Mouse (Mus musculus): ENCODE results near the gene Sept14. TPM values are rescaled to one million over a fixed set of nuclear protein-coding genes. Genes with fewer than 3 reads are reported as not detected.

The Sept14 gene
- polyA plus RNA-seq, 1 experiment from 2014 or later = not detected

- Histone ChIP-seq H3K4me3 (ENCODE audit: low read length) (peak overlapping the region; percentile 77), H3K27me3 (replicated peaks; ENCODE audit: control insufficient read depth, insufficient read depth, low read length) (no peaks in the 10 kb centered on the region), H3K4me1 (ENCODE audit: control insufficient read depth, insufficient read depth, low read length) (peaks cover 27% of the 10 kb centered on the region), H3K9me3 (ENCODE audit: control insufficient read depth, low read length) (no peaks in the 10 kb centered on the region), H3K9ac (ENCODE audit: low read depth, low read length) (peak overlapping the region; percentile 89), H3K4me2 (ENCODE audit: low read depth, low read length) (peak overlapping the region; percentile 54), H3K27ac (ENCODE audit: low read length) (peak overlapping the region; percentile 98), H3K36me3 (ENCODE audit: control insufficient read depth, insufficient read depth, low read length) (no peaks in the 10 kb centered on the region)
- WGBS = 15% methylated on average over 7 of the region's 7 CpGs
- no peak for ATAC-seq
Measured at GRCm38 (mm10) chr5:129725774-129726392, 17.6 kb upstream of the Sept14 start.

GRCm38 (mm10) chr5:129724834-129725773, 16.8 kb upstream of the Sept14 start, which contains the start of gene Nipsnap2:
TSS of gene Nipsnap2 (plus strand) at chr5:129725063.
- H3K27me3 ChIP-seq (replicated peaks; ENCODE audit: control insufficient read depth, insufficient read depth, low read length) = no peaks in the 10 kb centered on the region
- peak within 1 kb of the TSS; percentile 89 for H3K9ac ChIP-seq (ENCODE audit: low read depth, low read length)
- H3K27ac ChIP-seq (ENCODE audit: low read length) = peak within 1 kb of the TSS; percentile 98
- under 1% methylated on average over 87 of the region's 93 CpGs for WGBS
- H3K4me2 ChIP-seq (ENCODE audit: low read depth, low read length) = peak within 1 kb of the TSS; percentile 54
- H3K4me1 ChIP-seq (ENCODE audit: control insufficient read depth, insufficient read depth, low read length) = peaks cover 19% of the 10 kb centered on the region
- no peaks in the 10 kb centered on the region for H3K36me3 ChIP-seq (ENCODE audit: control insufficient read depth, insufficient read depth, low read length)
- peak within 1 kb of the TSS; percentile 77 for H3K4me3 ChIP-seq (ENCODE audit: low read length)
- H3K9me3 ChIP-seq (ENCODE audit: control insufficient read depth, low read length) = no peaks in the 10 kb centered on the region; the same call in 1 of the 2 replicates
- ATAC-seq = peak; percentile 94

- H3K27me3 ChIP-seq (replicated peaks; ENCODE audit: control insufficient read depth, insufficient read depth, low read length) = no peaks in the 10 kb centered on the region
- peak overlapping the region; percentile 89 for H3K9ac ChIP-seq (ENCODE audit: low read depth, low read length)
- H3K9me3 ChIP-seq (ENCODE audit: control insufficient read depth, low read length) = no peaks in the 10 kb centered on the region; the same call in 1 of the 2 replicates
- peak overlapping the region; percentile 54 for H3K4me2 ChIP-seq (ENCODE audit: low read depth, low read length)
- H3K4me3 ChIP-seq (ENCODE audit: low read length) = peak overlapping the region; percentile 77
- 48% methylated on average over 4 of the region's 4 CpGs for WGBS
- peaks cover 11% of the 10 kb centered on the region for H3K4me1 ChIP-seq (ENCODE audit: control insufficient read depth, insufficient read depth, low read length)
- peak; percentile 16; the same call in 1 of the 2 replicates for ATAC-seq
- no peaks in the 10 kb centered on the region for H3K36me3 ChIP-seq (ENCODE audit: control insufficient read depth, insufficient read depth, low read length)
- peak overlapping the region; percentile 98 for H3K27ac ChIP-seq (ENCODE audit: low read length)
Measured at GRCm38 (mm10) chr5:129724268-129724667, 16.0 kb upstream of the Sept14 start.

GRCm38 (mm10) chr5:129720176-129720575, 11.9 kb upstream of the Sept14 start:
- no peaks in the 10 kb centered on the region for H3K27me3 ChIP-seq (replicated peaks; ENCODE audit: control insufficient read depth, insufficient read depth, low read length)
- H3K4me1 ChIP-seq (ENCODE audit: control insufficient read depth, insufficient read depth, low read length) = peaks cover 4% of the 10 kb centered on the region
- no peak overlapping the region for H3K9ac ChIP-seq (ENCODE audit: low read depth, low read length)
- H3K9me3 ChIP-seq (ENCODE audit: control insufficient read depth, low read length) = no peaks in the 10 kb centered on the region; the same call in 1 of the 2 replicates
- no peak overlapping the region for H3K4me2 ChIP-seq (ENCODE audit: low read depth, low read length)
- H3K4me3 ChIP-seq (ENCODE audit: low read length) = no peak overlapping the region
- no peak overlapping the region for H3K27ac ChIP-seq (ENCODE audit: low read length)
- no peak for ATAC-seq
- 84% methylated on average over 3 of the region's 3 CpGs for WGBS
- peaks cover 8% of the 10 kb centered on the region; the same call in 1 of the 2 replicates for H3K36me3 ChIP-seq (ENCODE audit: control insufficient read depth, insufficient read depth, low read length)

GRCm38 (mm10) chr5:129717016-129717415, 8.7 kb upstream of the Sept14 start:
- no peak overlapping the region for H3K27ac ChIP-seq (ENCODE audit: low read length)
- peaks cover 8% of the 10 kb centered on the region; the same call in 1 of the 2 replicates for H3K36me3 ChIP-seq (ENCODE audit: control insufficient read depth, insufficient read depth, low read length)
- WGBS = 81% methylated on average over 9 of the region's 9 CpGs
- ATAC-seq = no peak
- no peak overlapping the region for H3K9ac ChIP-seq (ENCODE audit: low read depth, low read length)
- H3K27me3 ChIP-seq (replicated peaks; ENCODE audit: control insufficient read depth, insufficient read depth, low read length) = no peaks in the 10 kb centered on the region
- no peaks in the 10 kb centered on the region; the same call in 1 of the 2 replicates for H3K9me3 ChIP-seq (ENCODE audit: control insufficient read depth, low read length)
- no peak overlapping the region for H3K4me2 ChIP-seq (ENCODE audit: low read depth, low read length)
- H3K4me1 ChIP-seq (ENCODE audit: control insufficient read depth, insufficient read depth, low read length) = peaks cover 4% of the 10 kb centered on the region
- H3K4me3 ChIP-seq (ENCODE audit: low read length) = no peak overlapping the region

GRCm38 (mm10) chr5:129715326-129715861, 7.1 kb upstream of the Sept14 start, which contains the start of gene Mrps17:
TSS of gene Mrps17 (plus strand) at chr5:129715497.
- ATAC-seq = peak; percentile 98
- Histone ChIP-seq H3K9ac (ENCODE audit: low read depth, low read length) (peak within 1 kb of the TSS; percentile 86), H3K4me3 (ENCODE audit: low read length) (peak within 1 kb of the TSS; percentile 90), H3K4me2 (ENCODE audit: low read depth, low read length) (peak within 1 kb of the TSS; percentile 85), H3K36me3 (ENCODE audit: control insufficient read depth, insufficient read depth, low read length) (peaks cover 8% of the 10 kb centered on the region; the same call in 1 of the 2 replicates), H3K27me3 (replicated peaks; ENCODE audit: control insufficient read depth, insufficient read depth, low read length) (no peaks in the 10 kb centered on the region), H3K27ac (ENCODE audit: low read length) (peak within 1 kb of the TSS; percentile 55; the same call in 1 of the 2 replicates), H3K4me1 (ENCODE audit: control insufficient read depth, insufficient read depth, low read length) (peaks cover 4% of the 10 kb centered on the region), H3K9me3 (ENCODE audit: control insufficient read depth, low read length) (no peaks in the 10 kb centered on the region; the same call in 1 of the 2 replicates)
- WGBS = under 1% methylated on average over 33 of the region's 33 CpGs

- ATAC-seq = peak; percentile 53
- H3K4me2 ChIP-seq (ENCODE audit: low read depth, low read length) = no peak overlapping the region
- H3K9ac ChIP-seq (ENCODE audit: low read depth, low read length) = no peak overlapping the region
- H3K4me1 ChIP-seq (ENCODE audit: control insufficient read depth, insufficient read depth, low read length) = no peaks in the 10 kb centered on the region
- H3K4me3 ChIP-seq (ENCODE audit: low read length) = no peak overlapping the region
- H3K9me3 ChIP-seq (ENCODE audit: control insufficient read depth, low read length) = no peaks in the 10 kb centered on the region
- no peaks in the 10 kb centered on the region; the same call in 1 of the 2 replicates for H3K27me3 ChIP-seq (replicated peaks; ENCODE audit: control insufficient read depth, insufficient read depth, low read length)
- no peak overlapping the region for H3K27ac ChIP-seq (ENCODE audit: low read length)
- H3K36me3 ChIP-seq (ENCODE audit: control insufficient read depth, insufficient read depth, low read length) = no peaks in the 10 kb centered on the region
Measured at GRCm38 (mm10) chr5:129703368-129703767, 4.9 kb downstream of the Sept14 start.

GRCm38 (mm10) chr5:129701706-129702105, 6.6 kb downstream of the Sept14 start:
- WGBS = 81% methylated on average over 1 of the region's 1 CpGs
- H3K9me3 ChIP-seq (ENCODE audit: control insufficient read depth, low read length) = no peaks in the 10 kb centered on the region
- H3K4me3 ChIP-seq (ENCODE audit: low read length) = no peak overlapping the region
- ATAC-seq = no peak
- no peaks in the 10 kb centered on the region for H3K36me3 ChIP-seq (ENCODE audit: control insufficient read depth, insufficient read depth, low read length)
- H3K4me1 ChIP-seq (ENCODE audit: control insufficient read depth, insufficient read depth, low read length) = no peaks in the 10 kb centered on the region
- no peak overlapping the region for H3K4me2 ChIP-seq (ENCODE audit: low read depth, low read length)
- no peaks in the 10 kb centered on the region; the same call in 1 of the 2 replicates for H3K27me3 ChIP-seq (replicated peaks; ENCODE audit: control insufficient read depth, insufficient read depth, low read length)
- H3K9ac ChIP-seq (ENCODE audit: low read depth, low read length) = no peak overlapping the region
- no peak overlapping the region for H3K27ac ChIP-seq (ENCODE audit: low read length)

GRCm38 (mm10) chr5:129700506-129700905, 7.8 kb downstream of the Sept14 start:
- Histone ChIP-seq H3K27me3 (replicated peaks; ENCODE audit: control insufficient read depth, insufficient read depth, low read length) (no peaks in the 10 kb centered on the region; the same call in 1 of the 2 replicates), H3K4me1 (ENCODE audit: control insufficient read depth, insufficient read depth, low read length) (no peaks in the 10 kb centered on the region), H3K27ac (ENCODE audit: low read length) (no peak overlapping the region), H3K36me3 (ENCODE audit: control insufficient read depth, insufficient read depth, low read length) (no peaks in the 10 kb centered on the region), H3K9me3 (ENCODE audit: control insufficient read depth, low read length) (no peaks in the 10 kb centered on the region), H3K4me3 (ENCODE audit: low read length) (no peak overlapping the region), H3K4me2 (ENCODE audit: low read depth, low read length) (no peak overlapping the region), H3K9ac (ENCODE audit: low read depth, low read length) (no peak overlapping the region)
- 29% methylated on average over 2 of the region's 2 CpGs for WGBS
- ATAC-seq = no peak
